Comparison of ENCODE assay signal across 8 mouse cellular contexts in genomic region chr2:49733656-49734008, GRCm38 (mm10). TPM values are rescaled to one million over a fixed set of nuclear protein-coding genes. Genes with fewer than 3 reads are reported as not detected.
DNase-seq lines count a peak whose midpoint lies in the region; ATAC-seq and TF ChIP-seq lines count a peak whose summit lies in the region.

No protein-coding gene starts in this region.

- TF ChIP-seq POLR2A in MEL (IDR thresholded peaks at IDR 0.05; ENCODE audit: control insufficient read depth in 1 of 2, insufficient read depth in 1 of 2, low read depth in 1 of 2, low read length in 2 of 2, poor library complexity in 1 of 2) = peak in 1 of 2 experiments; percentile 55; a peak in 1 of 4 replicates

- intact Hi-C loops in gastrocnemius, postnatal 14 days (cut with DNase I; ENCODE audit: low total_unique reads) = loop anchor here (5.0 kb wide), 2 partner anchors 286 to 376 kb away; no protein-coding TSS in a partner anchor

- peak; percentile 35; the same call in 1 of the 2 replicates for TF ChIP-seq CTCF in intestine, postnatal 0 days (IDR thresholded peaks at IDR 0.05; ENCODE audit: low read depth)
- peak in 2 of 3 experiments; percentile 39 to 64; a peak in 3 of 6 replicates for TF ChIP-seq CTCF in MEL (IDR thresholded peaks at IDR 0.05 in 2 of 3, conservative IDR thresholded peaks at IDR 0.05 in 1 of 3; ENCODE audit: control insufficient read depth in 1 of 3, insufficient read depth in 1 of 3, low read depth in 2 of 3, low read length in 3 of 3, poor library complexity in 1 of 3, severe bottlenecking in 1 of 3)
- no peak for TF ChIP-seq CTCF in forebrain, postnatal 0 days (IDR thresholded peaks at IDR 0.05; ENCODE audit: low read depth)
- TF ChIP-seq CTCF in liver, postnatal 0 days (IDR thresholded peaks at IDR 0.05; ENCODE audit: low read depth) = no peak; the same call in 1 of the 2 replicates

- H3K4me1 ChIP-seq in intestine, postnatal 0 days (replicated peaks; ENCODE audit: control insufficient read depth, insufficient read depth, low read length) = no peaks in the 10 kb centered on the region
- peaks cover 7% of the 10 kb centered on the region; the same call in 1 of the 2 replicates for H3K4me1 ChIP-seq in intestine, embryonic 16.5 days (ENCODE audit: control insufficient read depth, insufficient read depth, low read length)
- peaks cover 4 to 14% of the 10 kb centered on the region in 2 experiments; a peak in 3 of 4 replicates for H3K4me1 ChIP-seq in MEL (ENCODE audit: control insufficient read depth in 1 of 2, insufficient read depth in 2 of 2, low read length in 2 of 2)
- H3K4me1 ChIP-seq in forebrain, postnatal 0 days (ENCODE audit: insufficient read depth) = no peaks in the 10 kb centered on the region
- H3K4me1 ChIP-seq in liver, postnatal 0 days (ENCODE audit: insufficient read depth) = no peaks in the 10 kb centered on the region; the same call in 1 of the 2 replicates

- WGBS in intestine, postnatal 0 days = 67% methylated on average over 7 of the region's 7 CpGs
- WGBS in intestine, embryonic 16.5 days = 66% methylated on average over 7 of the region's 7 CpGs
- WGBS in forebrain, postnatal 0 days = 53% methylated on average over 7 of the region's 7 CpGs
- 55% methylated on average over 7 of the region's 7 CpGs for WGBS in liver, postnatal 0 days (ENCODE audit: insufficient replicate concordance)

- H3K9me3 ChIP-seq in intestine, postnatal 0 days (ENCODE audit: control insufficient read depth) = no peaks in the 10 kb centered on the region
- no peaks in the 10 kb centered on the region for H3K9me3 ChIP-seq in intestine, embryonic 16.5 days (ENCODE audit: control insufficient read depth, low read length)
- H3K9me3 ChIP-seq in MEL (replicated peaks; ENCODE audit: insufficient read depth, low read length) = no peaks in the 10 kb centered on the region
- no peaks in the 10 kb centered on the region for H3K9me3 ChIP-seq in forebrain, postnatal 0 days (ENCODE audit: low read length)
- H3K9me3 ChIP-seq in liver, postnatal 0 days (ENCODE audit: low read length) = no peaks in the 10 kb centered on the region

- peak in 1 of 2 experiments; percentile 36; a peak in 1 of 4 replicates for TF ChIP-seq EP300 in MEL (IDR thresholded peaks at IDR 0.05; ENCODE audit: low read depth in 1 of 2, low read length in 2 of 2)
- no peak for TF ChIP-seq EP300 in liver, postnatal 0 days (IDR thresholded peaks at IDR 0.05; ENCODE audit: low read depth)

- peak; percentile 82 for TF ChIP-seq RAD21 in MEL (IDR thresholded peaks at IDR 0.05; ENCODE audit: low read depth, low read length)

- no peak overlapping the region for H3K4me2 ChIP-seq in intestine, postnatal 0 days (replicated peaks; ENCODE audit: low read depth)
- no peak overlapping the region for H3K4me2 ChIP-seq in intestine, embryonic 16.5 days (ENCODE audit: low read depth, low read length)
- H3K4me2 ChIP-seq in forebrain, postnatal 0 days (ENCODE audit: low read depth) = no peak overlapping the region
- H3K4me2 ChIP-seq in liver, postnatal 0 days (ENCODE audit: low read depth, low read length) = peak overlapping the region; percentile 54

- DNase-seq in MEL (ENCODE audit: low read depth, low spot score) = peak; percentile 87
- no peak for DNase-seq in forebrain, postnatal 0 days
- DNase-seq in liver, postnatal 0 days = no peak
- DNase-seq in cerebellum, adult 11-12 months = no peak
- no peak for DNase-seq in layer of hippocampus, postnatal 14 days (ENCODE audit: low spot score in 2 of 2)
- DNase-seq in gastrocnemius, postnatal 14 days = no peak

- no peak for ATAC-seq in intestine, postnatal 0 days
- ATAC-seq in intestine, embryonic 16.5 days = no peak
- 0 out of 2 replicates have a peak, but pooled peaks have one; percentile 4 for ATAC-seq in forebrain, postnatal 0 days
- ATAC-seq in liver, postnatal 0 days = no peak

- no peak overlapping the region for H3K4me3 ChIP-seq in intestine, postnatal 0 days (ENCODE audit: low read depth, low read length)
- H3K4me3 ChIP-seq in intestine, embryonic 16.5 days (ENCODE audit: low read length) = no peak overlapping the region
- peak overlapping the region; percentile 65 to 90 for H3K4me3 ChIP-seq in MEL (ENCODE audit: control insufficient read depth in 1 of 2, insufficient read depth in 1 of 2, low read depth in 2 of 2, low read length in 2 of 2)
- H3K4me3 ChIP-seq in forebrain, postnatal 0 days (ENCODE audit: low read depth, low read length) = no peak overlapping the region
- H3K4me3 ChIP-seq in liver, postnatal 0 days (ENCODE audit: low read depth, low read length) = 0 out of 2 replicates have a peak overlapping the region, but pooled peaks have one; percentile 7

- H3K27me3 ChIP-seq in intestine, postnatal 0 days (replicated peaks; ENCODE audit: control insufficient read depth, insufficient read depth, low read length) = no peaks in the 10 kb centered on the region
- no peaks in the 10 kb centered on the region for H3K27me3 ChIP-seq in intestine, embryonic 16.5 days (replicated peaks; ENCODE audit: control insufficient read depth, insufficient read depth, low read length)
- H3K27me3 ChIP-seq in MEL (ENCODE audit: control insufficient read depth in 1 of 2, insufficient read depth in 2 of 2, low read length in 2 of 2) = no peaks in the 10 kb centered on the region
- no peaks in the 10 kb centered on the region for H3K27me3 ChIP-seq in forebrain, postnatal 0 days (ENCODE audit: insufficient read depth, low read length)
- no peaks in the 10 kb centered on the region for H3K27me3 ChIP-seq in liver, postnatal 0 days (ENCODE audit: insufficient read depth, low read length)

- no peak overlapping the region for H3K27ac ChIP-seq in intestine, postnatal 0 days (ENCODE audit: low read depth, low read length)
- H3K27ac ChIP-seq in intestine, embryonic 16.5 days (ENCODE audit: low read length) = no peak overlapping the region
- H3K27ac ChIP-seq in MEL (ENCODE audit: control insufficient read depth, low read depth, low read length) = peak overlapping the region; percentile 63
- no peak overlapping the region for H3K27ac ChIP-seq in forebrain, postnatal 0 days (ENCODE audit: low read depth, low read length)
- H3K27ac ChIP-seq in liver, postnatal 0 days (ENCODE audit: low read depth) = peak overlapping the region; percentile 29; the same call in 1 of the 2 replicates

- no peaks in the 10 kb centered on the region for H3K36me3 ChIP-seq in intestine, postnatal 0 days (ENCODE audit: control insufficient read depth, insufficient read depth)
- H3K36me3 ChIP-seq in intestine, embryonic 16.5 days (ENCODE audit: control insufficient read depth, insufficient read depth, low read length) = no peaks in the 10 kb centered on the region
- peaks cover 0 to 11% of the 10 kb centered on the region in 2 experiments; a peak in 2 of 4 replicates for H3K36me3 ChIP-seq in MEL (ENCODE audit: control insufficient read depth in 1 of 2, insufficient read depth in 2 of 2, low read length in 2 of 2)
- H3K36me3 ChIP-seq in forebrain, postnatal 0 days (ENCODE audit: insufficient read depth) = peaks cover 42% of the 10 kb centered on the region
- H3K36me3 ChIP-seq in liver, postnatal 0 days (replicated peaks; ENCODE audit: insufficient read depth, low read length) = no peaks in the 10 kb centered on the region

- H3K9ac ChIP-seq in intestine, postnatal 0 days (ENCODE audit: low read depth, low read length) = no peak overlapping the region
- H3K9ac ChIP-seq in intestine, embryonic 16.5 days (ENCODE audit: low read depth, low read length) = no peak overlapping the region
- peak overlapping the region; percentile 55 for H3K9ac ChIP-seq in MEL (ENCODE audit: control insufficient read depth, low read depth, low read length, poor library complexity, severe bottlenecking)
- H3K9ac ChIP-seq in forebrain, postnatal 0 days = no peak overlapping the region
- peak overlapping the region; percentile 50 for H3K9ac ChIP-seq in liver, postnatal 0 days (replicated peaks)

- H3K79me2 ChIP-seq in MEL (ENCODE audit: control insufficient read depth, insufficient read depth, low read length, poor library complexity) = no peaks in the 10 kb centered on the region

TF ChIP-seq in MEL, 35 proteins besides CTCF, POLR2A, EP300 and RAD21 (continues in another document):
- TF ChIP-seq SIN3A (IDR thresholded peaks at IDR 0.05; ENCODE audit: low read length) (peak; percentile 72; the same call in 1 of the 2 replicates), MAZ (IDR thresholded peaks at IDR 0.05; ENCODE audit: low read depth, low read length) (no peak; the same call in 1 of the 2 replicates), E2F4 (IDR thresholded peaks at IDR 0.05; ENCODE audit: borderline replicate concordance, low read depth, low read length) (no peak), MAFK (IDR thresholded peaks at IDR 0.05; ENCODE audit: borderline replicate concordance, low read depth, low read length) (0 out of 2 replicates have a peak, but pooled peaks have one; percentile 23), MEF2A (IDR thresholded peaks at IDR 0.05; ENCODE audit: extremely low read depth, insufficient replicate concordance, low read depth, low read length, poor library complexity, severe bottlenecking) (no peak), HCFC1 (IDR thresholded peaks at IDR 0.05; ENCODE audit: low read depth, low read length) (no peak; the same call in 1 of the 2 replicates), ETS1 (IDR thresholded peaks at IDR 0.05; ENCODE audit: low read depth, low read length) (peak; percentile 62), MYC (IDR thresholded peaks at IDR 0.05; ENCODE audit: low read depth, low read length) (peak; percentile 89), TAL1 (IDR thresholded peaks at IDR 0.05; ENCODE audit: low read length) (no peak), ZMIZ1 (IDR thresholded peaks at IDR 0.05; ENCODE audit: low read depth, low read length) (peak; percentile 34; the same call in 1 of the 2 replicates), TBP (IDR thresholded peaks at IDR 0.05; ENCODE audit: low read depth, low read length) (no peak), MYB (IDR thresholded peaks at IDR 0.05; ENCODE audit: low read depth, low read length) (peak; percentile 50), RCOR1 (IDR thresholded peaks at IDR 0.05; ENCODE audit: low read depth, low read length) (no peak), GATA1 (IDR thresholded peaks at IDR 0.05; ENCODE audit: low read depth, low read length) (peak; percentile 11; the same call in 1 of the 2 replicates)

RNA-seq across cellular contexts. Expression of gene Lypd6b, which starts 53.9 kb away (rescaled TPM):
- polyA plus RNA-seq in intestine, postnatal 0 days (2015; fragmentation: Nextera tagmentation; extraction: Ambion mirVana) = 0.68 and 0.73 TPM in 2 replicates
- polyA plus RNA-seq in intestine, embryonic 16.5 days (2015; fragmentation: Nextera tagmentation; extraction: Ambion mirVana) = 2.0 and 2.6 TPM in 2 replicates
- not detected in 2 replicates for total RNA-seq in MEL (2012; rRNA removed)
- polyA plus RNA-seq in MEL (2012; ENCODE audit: insufficient read depth in 1 of 2, insufficient read length in 2 of 2, low read depth in 1 of 2, low replicate concordance in 2 of 2, missing spikeins in 1 of 2) = not detected
- total RNA-seq in forebrain, postnatal 0 days (2014; rRNA removed) = 18.6 and 23.3 TPM in 2 replicates
- 18.0 and 22.2 TPM in 2 replicates for polyA plus RNA-seq in forebrain, postnatal 0 days (2015; fragmentation: Nextera tagmentation; extraction: Ambion mirVana)
- polyA plus RNA-seq in liver, postnatal 0 days (2015; fragmentation: Nextera tagmentation; extraction: Ambion mirVana) = not detected in 2 replicates
- 1 to 10 TPM; 5.3 to 5.8 TPM for total RNA-seq in layer of hippocampus, postnatal 14 days (2021)
- not detected for total RNA-seq in gastrocnemius, postnatal 14 days (2021)

Comparison
In these comparisons a context has a peak if more than half of its experiments do, and no peak if none do; other contexts are left out.
1. H3K27ac ChIP-seq: peak in MEL (single experiment) and liver, postnatal 0 days (single experiment); none in intestine, postnatal 0 days (single experiment), intestine, embryonic 16.5 days (single experiment) and forebrain, postnatal 0 days (single experiment).
2. H3K4me3 ChIP-seq: peak in MEL (2 of 2) and liver, postnatal 0 days (single experiment); none in intestine, postnatal 0 days (single experiment), intestine, embryonic 16.5 days (single experiment) and forebrain, postnatal 0 days (single experiment).
3. H3K9ac ChIP-seq: peak in MEL (single experiment) and liver, postnatal 0 days (single experiment); none in intestine, postnatal 0 days (single experiment), intestine, embryonic 16.5 days (single experiment) and forebrain, postnatal 0 days (single experiment).
4. CTCF ChIP-seq: peak in intestine, postnatal 0 days (single experiment) and MEL (2 of 3); none in forebrain, postnatal 0 days (single experiment) and liver, postnatal 0 days (single experiment).